Mouse (Mus musculus) ES-E14 (cell line): ENCODE data around the gene Sf3b3. TPM values are rescaled to one million over a fixed set of nuclear protein-coding genes. Genes with fewer than 3 reads are reported as not detected.

Source experiments
- DNase-seq: peaks from one replicate; pipeline ENCODE4 v3.0.0-alpha.2; 2013; ENCODE audit warnings: low read depth, low spot score
- H3K27ac ChIP-seq: 2 replicates; pipeline ENCODE4 v1.5.1; 2012; ENCODE audit warnings: low read depth, mild to moderate bottlenecking, low read length, moderate library complexity, mixed read lengths; ENCODE audit not compliant: poor library complexity, insufficient read depth, severe bottlenecking
- H3K36me3 ChIP-seq: 2 replicates; pipeline ENCODE4 v1.6.1; 2012; ENCODE audit warnings: mild to moderate bottlenecking, low read length, moderate library complexity, mixed read lengths; ENCODE audit not compliant: control insufficient read depth, poor library complexity, insufficient read depth, severe bottlenecking
- H3K4me1 ChIP-seq, 2 experiments: fragments of 150-350 bp in 1 of 2; sonication (generic) in 1 of 2; 2 replicates each; pipeline ENCODE4 v1.6.1; 2012; ENCODE audit warnings: low read length in 2 of 2, mild to moderate bottlenecking in 1 of 2, mixed read lengths in 1 of 2; ENCODE audit not compliant: control insufficient read depth in 2 of 2, insufficient read depth in 2 of 2, poor library complexity in 1 of 2
- H3K4me3 ChIP-seq, 2 experiments: fragments of 150-350 bp in 1 of 2; sonication (generic) in 1 of 2; 2 replicates each; pipeline ENCODE4 v1.5.1; 2012; ENCODE audit warnings: low read length in 2 of 2, low read depth in 1 of 2, mild to moderate bottlenecking in 1 of 2, mixed read lengths in 1 of 2; ENCODE audit not compliant: insufficient read depth in 1 of 2, poor library complexity in 1 of 2, severe bottlenecking in 1 of 2
- H3K9ac ChIP-seq: 2 replicates; pipeline ENCODE4 v1.6.1; 2012; ENCODE audit warnings: low read depth, mild to moderate bottlenecking, low read length, mixed read lengths; ENCODE audit not compliant: poor library complexity, insufficient read depth, severe bottlenecking
- H3K9me3 ChIP-seq: fragments of 150-350 bp; sonication (generic); 2 replicates; pipeline ENCODE4 v1.6.1; 2012; ENCODE audit warnings: low read depth, mild to moderate bottlenecking, low read length; ENCODE audit not compliant: control insufficient read depth, insufficient read depth
- CHD2 ChIP-seq: IDR thresholded peaks from 2 replicates; pipeline ENCODE4 v1.6.1; 2014; ENCODE audit warnings: mild to moderate bottlenecking, low read depth, low read length, inconsistent platforms
- HCFC1 ChIP-seq: IDR thresholded peaks from 2 replicates; pipeline ENCODE4 v1.6.1; 2012; ENCODE audit warnings: low read length, inconsistent platforms, borderline replicate concordance; ENCODE audit not compliant: insufficient read depth
- MAFK ChIP-seq: IDR thresholded peaks from 2 replicates; pipeline ENCODE4 v1.6.1; 2014; ENCODE audit warnings: mild to moderate bottlenecking, low read depth, low read length, inconsistent platforms; ENCODE audit not compliant: insufficient read depth
- ZC3H11A ChIP-seq: IDR thresholded peaks from 2 replicates; pipeline ENCODE4 v1.6.1; 2012; ENCODE audit warnings: low read depth, mild to moderate bottlenecking, inconsistent platforms, low read length, borderline replicate concordance
- ZNF384 ChIP-seq: IDR thresholded peaks from 2 replicates; pipeline ENCODE4 v1.6.1; 2012; ENCODE audit warnings: low read depth, low read length, inconsistent platforms
- in situ Hi-C, 2 experiments: fragments of 600-800 bp; cut with MboI; formaldehyde crosslinking; loops; one replicate each; pipeline ENCODE4 v1.15.1; 2025; ENCODE audit warnings: low sequenced_read_pairs in 2 of 2, inconsistent platforms in 1 of 2; ENCODE audit not compliant: unreplicated experiment in 2 of 2
- total RNA-seq: library from RNA; depleted of rRNA; stranded (reverse); fragments of 300-350 nt; gene quantifications from 2 replicates; pipeline ENCODE4 v1.2.3, GENCODE M21; 2012; rRNA removed

Sf3b3 gene
- total RNA-seq, result 210 and 244 TPM in 2 replicates

GRCm38 (mm10) chr8:110846405-110847170 lies at the start of gene Sf3b3, which contains the start of gene Cog4:
TSS of gene Sf3b3 (minus strand) at chr8:110846787.
TSS of gene Cog4 (plus strand) at chr8:110846600.
- in situ Hi-C loops, result loop anchor here (10.0 to 25.0 kb wide), 2 partner anchors 198 to 441 kb away; no protein-coding TSS in a partner anchor
- Histone ChIP-seq H3K4me1 (no peaks in the 10 kb centered on the region; a peak in 1 of 4 replicates), H3K9me3 (no peaks in the 10 kb centered on the region), H3K36me3 (peaks cover 33% of the 10 kb centered on the region), H3K9ac (peak within 1 kb of the TSS; percentile 100), H3K27ac (peak within 1 kb of the TSS; percentile 93), H3K4me3 (peak within 1 kb of the TSS; percentile 93 to 97)
- peak; percentile 74 for DNase-seq
- TF ChIP-seq ZC3H11A (no peak), MAFK (no peak), HCFC1 (peak; percentile 75; the same call in 1 of the 2 replicates), CHD2 (no peak)

DNA sequence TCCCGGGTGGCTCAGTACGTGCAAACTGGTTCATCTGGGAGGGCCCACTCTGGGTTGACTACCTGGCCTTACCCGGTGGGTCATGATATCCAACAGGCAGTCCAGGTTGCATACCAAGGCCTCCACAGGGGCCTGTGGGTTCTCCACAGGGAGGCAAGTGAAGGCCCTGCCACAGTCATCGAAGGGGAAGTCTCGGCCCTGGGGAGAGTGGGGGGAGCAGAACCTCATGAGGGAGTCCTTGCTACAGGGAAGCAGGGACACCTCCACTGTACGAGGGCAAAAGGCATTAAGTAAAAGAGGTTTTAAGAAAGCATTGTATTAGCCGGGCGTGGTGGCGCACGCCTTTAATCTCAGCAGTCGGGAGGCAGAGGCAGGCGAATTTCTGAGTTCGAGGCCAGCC lies 49.2 kb upstream of the Sf3b3 start:
- Histone ChIP-seq H3K27ac (no peak overlapping the region), H3K36me3 (no peaks in the 10 kb centered on the region)
- no peak for TF ChIP-seq CHD2
- no peak for TF ChIP-seq HCFC1
- no peak for TF ChIP-seq ZNF384
- no peak for TF ChIP-seq MAFK
- no peak for TF ChIP-seq ZC3H11A

DNA sequence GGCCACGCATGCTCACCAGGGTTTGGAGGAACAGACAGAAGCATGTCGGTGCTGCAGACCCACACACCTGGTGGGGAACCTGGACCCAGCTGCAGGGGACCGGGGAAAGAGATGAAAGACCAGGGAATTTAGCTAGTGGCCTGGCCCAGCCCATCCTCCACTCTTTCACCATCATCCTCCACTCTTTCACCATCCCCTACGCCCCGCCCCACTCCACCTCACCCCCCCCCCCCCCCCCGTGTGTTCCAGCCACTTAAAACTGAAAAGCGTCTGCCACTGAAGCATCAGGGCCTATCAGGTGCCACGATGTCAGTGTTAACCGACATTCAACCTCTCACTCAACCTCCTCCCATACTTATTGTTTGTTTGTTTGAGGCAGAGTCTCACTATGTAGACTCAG lies 48.7 kb upstream of the Sf3b3 start:
- DNase-seq, result no peak
- H3K36me3 ChIP-seq, result no peaks in the 10 kb centered on the region
- no peak overlapping the region for H3K27ac ChIP-seq
- no peak overlapping the region; the same call in 1 of the 2 replicates for H3K9ac ChIP-seq
- in situ Hi-C loops, result no loop called here
- no peaks in the 10 kb centered on the region for H3K9me3 ChIP-seq
- H3K4me3 ChIP-seq, result peak overlapping the region; percentile 3 to 6; a peak in 1 of 4 replicates
- peaks cover 0 to 14% of the 10 kb centered on the region in 2 experiments; a peak in 1 of 4 replicates for H3K4me1 ChIP-seq
- TF ChIP-seq MAFK, result no peak
- no peak for TF ChIP-seq CHD2
- TF ChIP-seq ZNF384, result no peak
- no peak for TF ChIP-seq ZC3H11A
- no peak for TF ChIP-seq HCFC1

More for the DNA sequence above, 49.2 kb upstream of the Sf3b3 start:
- in situ Hi-C loops, result no loop called here
- no peaks in the 10 kb centered on the region for H3K9me3 ChIP-seq
- H3K4me3 ChIP-seq, result no peak overlapping the region
- DNase-seq, result no peak
- H3K9ac ChIP-seq, result peak overlapping the region; percentile 35; the same call in 1 of the 2 replicates
- H3K4me1 ChIP-seq, result peaks cover 0 to 12% of the 10 kb centered on the region in 2 experiments; a peak in 1 of 4 replicates

GRCm38 (mm10) chr8:110894851-110895250 lies 48.3 kb upstream of the Sf3b3 start:
- H3K4me3 ChIP-seq, result peak overlapping the region; percentile 3 to 6; a peak in 2 of 4 replicates
- TF ChIP-seq HCFC1, result no peak
- TF ChIP-seq ZC3H11A, result no peak
- TF ChIP-seq MAFK, result no peak
- TF ChIP-seq ZNF384, result no peak
- no peak for TF ChIP-seq CHD2
- peaks cover 0 to 16% of the 10 kb centered on the region in 2 experiments; a peak in 1 of 4 replicates for H3K4me1 ChIP-seq
- no peaks in the 10 kb centered on the region for H3K36me3 ChIP-seq
- no peak overlapping the region for H3K27ac ChIP-seq
- in situ Hi-C loops, result no loop called here
- H3K9me3 ChIP-seq, result no peaks in the 10 kb centered on the region
- no peak for DNase-seq
- H3K9ac ChIP-seq, result peak overlapping the region; percentile 41; the same call in 1 of the 2 replicates
